Mouse (Mus musculus) heart, postnatal 0 days (tissue): ENCODE measurements around the gene Zfp566. TPM values are rescaled to one million over a fixed set of nuclear protein-coding genes. Genes with fewer than 3 reads are reported as not detected.

Experiments used
- ATAC-seq: fragments of 200-750 bp; cut with Nextera tagmentation; 2 replicates; pipeline ENCODE4 v1.8.0; 2017; ENCODE audit warnings: low read depth, moderate number of reproducible peaks, moderate library complexity; ENCODE audit not compliant: insufficient read depth
- DNase-seq: peaks from one replicate; pipeline ENCODE4 v3.0.0-alpha.2; 2016; ENCODE audit warnings: low spot score
- H3K27ac ChIP-seq: fragments of 300-500 bp; sonication (generic); 2 replicates; pipeline ENCODE4 v1.5.1; 2014; ENCODE audit warnings: low read depth, mild to moderate bottlenecking
- H3K27me3 ChIP-seq: fragments of 300-500 bp; sonication (generic); 2 replicates; pipeline ENCODE4 v1.6.1; 2014; ENCODE audit warnings: low read length, mixed read lengths; ENCODE audit not compliant: control insufficient read depth, insufficient read depth
- H3K36me3 ChIP-seq: fragments of 300-500 bp; sonication (generic); replicated peaks from 2 replicates; pipeline ENCODE4 v1.6.1; 2014; ENCODE audit warnings: low read length, mixed read lengths; ENCODE audit not compliant: control insufficient read depth, insufficient read depth
- H3K4me1 ChIP-seq: fragments of 300-500 bp; sonication (generic); 2 replicates; pipeline ENCODE4 v1.6.1; 2014; ENCODE audit warnings: antibody characterized with exemption; ENCODE audit not compliant: control insufficient read depth, insufficient read depth
- H3K4me2 ChIP-seq: fragments of 300-500 bp; sonication (generic); 2 replicates; pipeline ENCODE4 v1.6.1; 2014; ENCODE audit warnings: low read depth, mild to moderate bottlenecking, low read length, moderate library complexity
- H3K4me3 ChIP-seq: fragments of 300-500 bp; sonication (generic); 2 replicates; pipeline ENCODE4 v1.5.1; 2014; ENCODE audit warnings: low read depth, low read length
- H3K9ac ChIP-seq: fragments of 300-500 bp; sonication (generic); replicated peaks from 2 replicates; pipeline ENCODE4 v1.6.1; 2014; ENCODE audit warnings: low read depth, low read length, mixed read lengths
- H3K9me3 ChIP-seq: fragments of 300-500 bp; sonication (generic); replicated peaks from 2 replicates; pipeline ENCODE4 v1.6.1; 2016; ENCODE audit warnings: low read length; ENCODE audit not compliant: control insufficient read depth
- CTCF ChIP-seq: IDR thresholded peaks from 2 replicates; pipeline ENCODE4 v1.5.1; 2016; ENCODE audit warnings: antibody characterized with exemption, control low read depth, low read depth
- EP300 ChIP-seq: IDR thresholded peaks from 2 replicates; pipeline ENCODE4 v1.6.1; 2016; ENCODE audit warnings: antibody characterized with exemption, low read depth
- WGBS: fragments of 180-500 bp; shearing (Covaris S2); extraction: QIAGEN DNeasy Blood & Tissue Kit; methylation state at CpG from one replicate; pipeline ENCODE4 v1.1.7; 2014; 5-methylcytosine and 5-hydroxymethylcytosine counted together
- polyA plus RNA-seq: library from polyadenylated mRNA; unstranded; fragments of >200 nt; fragmentation: Nextera tagmentation; extraction: Ambion mirVana; gene quantifications from 2 replicates; pipeline ENCODE4 v1.2.1, GENCODE M21; 2015
- total RNA-seq: library from RNA; depleted of rRNA; stranded (reverse); fragments of >200 nt; gene quantifications from 2 replicates; pipeline ENCODE4 v1.2.3, GENCODE M21; 2014; ENCODE audit warnings: low replicate concordance

Zfp566 gene
- total and polyA plus RNA-seq, 2 experiments from 2014 or later: 4.1 TPM; not detected in 1

DNA sequence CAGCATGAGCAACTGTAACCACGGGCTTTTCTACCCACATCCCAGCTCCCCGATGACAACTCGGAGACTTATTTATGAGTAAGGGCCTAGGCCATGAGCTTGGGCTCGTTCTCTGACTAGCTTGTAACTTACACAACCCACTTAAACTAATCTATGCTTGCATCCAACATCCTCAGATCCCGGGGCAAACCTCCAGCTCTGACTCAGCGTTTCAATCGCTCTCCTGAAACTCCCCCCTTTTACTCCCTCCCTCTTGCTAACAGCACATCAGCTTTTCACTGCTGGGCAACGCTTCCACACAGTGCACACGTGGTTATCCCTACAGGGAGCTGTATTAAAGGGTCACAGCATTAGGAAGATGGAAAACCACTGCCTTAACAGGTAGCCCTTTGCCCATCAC lies 3.8 kb downstream of the Zfp566 start:
- Histone ChIP-seq H3K36me3 (no peaks in the 10 kb centered on the region; the same call in 1 of the 2 replicates), H3K27ac (no peak overlapping the region), H3K4me3 (no peak overlapping the region), H3K9me3 (no peaks in the 10 kb centered on the region), H3K4me2 (no peak overlapping the region), H3K4me1 (peaks cover 7% of the 10 kb centered on the region; the same call in 1 of the 2 replicates), H3K27me3 (no peaks in the 10 kb centered on the region), H3K9ac (no peak overlapping the region)
- DNase-seq (no peak), ATAC-seq (no peak)
- WGBS: 86% methylated on average over 9 of the region's 9 CpGs
- TF ChIP-seq EP300: no peak
- no peak for TF ChIP-seq CTCF

DNA sequence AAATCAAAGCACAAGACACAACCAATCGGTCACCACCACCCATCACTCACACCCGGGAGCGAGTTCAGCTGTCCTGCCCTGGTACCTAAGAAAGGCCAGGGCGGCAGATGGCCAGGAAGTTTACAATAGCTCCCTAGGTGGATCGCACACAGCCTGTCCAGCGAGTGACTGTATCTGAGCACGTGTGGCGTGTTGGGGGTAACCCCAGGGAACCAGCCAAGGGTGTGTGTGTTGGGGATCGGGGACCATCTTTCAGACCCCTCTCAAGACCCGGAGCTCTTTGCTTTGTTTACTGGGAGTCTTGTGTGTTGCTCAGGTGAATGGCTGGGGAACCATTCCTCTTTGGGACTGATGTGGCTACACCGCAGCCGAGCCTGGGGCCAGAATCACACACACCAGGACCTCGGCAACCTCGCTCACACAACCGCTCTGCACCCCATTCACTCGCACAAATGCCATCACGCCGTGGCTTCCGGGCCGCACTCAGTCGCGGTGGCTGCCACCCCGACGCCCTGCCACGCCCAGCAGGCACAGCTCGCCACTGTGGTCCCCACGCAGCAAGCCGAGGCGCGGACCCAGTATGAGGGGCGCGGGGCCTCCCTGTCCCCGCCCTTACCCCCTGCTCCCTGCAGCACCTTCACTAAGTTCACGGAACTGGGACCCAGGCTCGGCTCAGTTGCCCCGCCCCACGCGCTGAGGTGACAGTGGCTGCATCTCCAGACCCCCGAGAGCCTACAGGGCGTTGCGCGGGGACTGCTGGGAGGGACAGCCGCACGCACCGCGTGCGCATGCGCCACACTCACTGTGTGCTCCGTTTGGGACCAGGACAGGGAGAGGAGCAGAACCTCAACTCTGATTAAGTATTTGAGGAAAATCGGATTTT lies 17.9 kb downstream of the Zfp566 start, which contains the start of gene Zfp82:
Zfp82 (minus strand) TSS at position 755 of the 883 bp plus-strand sequence.
- under 1% methylated on average over 50 of the region's 50 CpGs for WGBS
- Histone ChIP-seq H3K4me2 (peak within 1 kb of the TSS; percentile 99), H3K9me3 (no peaks in the 10 kb centered on the region), H3K4me3 (peak within 1 kb of the TSS; percentile 88), H3K4me1 (no peaks in the 10 kb centered on the region), H3K27ac (peak within 1 kb of the TSS; percentile 26; the same call in 1 of the 2 replicates), H3K9ac (peak within 1 kb of the TSS; percentile 67), H3K27me3 (no peaks in the 10 kb centered on the region), H3K36me3 (peaks cover 10% of the 10 kb centered on the region)
- TF ChIP-seq CTCF: no peak
- TF ChIP-seq EP300: no peak
- DNase-seq (peak; percentile 81), ATAC-seq (peak; percentile 91)

DNA sequence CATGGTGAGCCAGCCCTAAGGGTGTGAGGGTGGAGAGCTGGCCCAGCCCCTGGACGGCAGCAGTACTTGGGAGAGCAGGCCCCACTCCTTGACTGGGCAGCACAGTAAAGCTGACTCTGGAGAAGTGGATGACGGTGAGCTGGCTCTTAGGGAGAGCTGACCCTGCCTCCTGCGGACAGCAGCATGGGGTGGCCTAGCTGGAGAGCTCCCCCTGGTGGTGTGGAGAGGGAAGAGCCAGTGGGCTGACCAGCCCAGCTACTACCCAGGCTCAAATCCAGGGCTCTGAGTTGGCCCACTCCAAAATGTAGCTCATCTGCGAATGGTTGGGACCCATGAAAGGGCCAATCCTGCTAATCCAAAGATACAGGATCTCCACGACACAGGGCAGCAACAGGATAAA lies 25.7 kb downstream of the Zfp566 start:
- DNase-seq: no peak
- TF ChIP-seq EP300 (no peak), CTCF (0 out of 2 replicates have a peak, but pooled peaks have one; percentile 2)
- H3K4me3 ChIP-seq: no peak overlapping the region
- H3K9ac ChIP-seq: no peak overlapping the region
- no peak for ATAC-seq
- H3K4me1 ChIP-seq: no peaks in the 10 kb centered on the region
- no peaks in the 10 kb centered on the region for H3K9me3 ChIP-seq
- no peak overlapping the region for H3K27ac ChIP-seq
- no peaks in the 10 kb centered on the region for H3K27me3 ChIP-seq
- no peak overlapping the region for H3K4me2 ChIP-seq
- H3K36me3 ChIP-seq: peaks cover 10% of the 10 kb centered on the region; the same call in 1 of the 2 replicates
- WGBS: 82% methylated on average over 5 of the region's 5 CpGs

DNA sequence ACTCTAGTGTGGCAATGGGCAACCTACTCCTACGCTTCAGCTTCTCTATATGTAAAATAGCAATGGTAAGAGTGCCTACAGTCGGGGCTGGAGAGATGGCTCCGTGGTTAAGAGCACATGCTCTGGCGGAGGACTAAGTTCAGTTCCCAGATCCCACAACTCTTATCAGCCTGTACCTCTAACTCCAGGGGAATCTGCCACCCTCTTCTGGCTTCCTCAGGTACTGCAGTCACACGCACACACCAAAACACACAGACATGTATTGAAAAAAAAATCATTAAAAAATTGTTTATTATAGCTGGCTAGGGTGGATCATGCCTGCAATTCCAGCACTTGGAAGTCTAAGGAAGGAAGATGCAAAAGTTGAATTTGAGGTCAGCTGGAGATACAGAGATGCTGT lies 27.8 kb downstream of the Zfp566 start:
- H3K4me1 ChIP-seq: no peaks in the 10 kb centered on the region
- WGBS: 93% methylated on average over 5 of the region's 5 CpGs
- H3K9me3 ChIP-seq: no peaks in the 10 kb centered on the region

DNA sequence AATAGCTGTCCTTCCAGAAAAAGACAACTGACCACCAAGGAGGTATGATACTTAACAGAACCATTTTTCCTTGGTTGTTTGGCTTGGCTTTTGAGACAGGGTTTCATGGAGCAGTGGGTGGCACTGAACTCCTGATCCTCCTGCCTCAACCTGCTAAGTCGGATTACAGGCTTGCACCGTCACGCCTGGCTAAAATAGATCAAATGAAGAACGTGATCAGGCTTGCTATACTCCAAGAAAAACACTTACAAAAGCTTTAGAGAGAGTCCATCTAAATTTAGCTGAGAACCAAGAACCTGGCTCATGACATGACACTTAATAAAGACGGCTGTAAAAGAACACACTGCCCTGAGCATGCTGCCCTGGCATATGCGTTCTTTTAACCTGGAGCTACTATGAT lies 30.0 kb downstream of the Zfp566 start:
- TF ChIP-seq CTCF (no peak), EP300 (no peak)
- no peaks in the 10 kb centered on the region for H3K4me1 ChIP-seq
- H3K4me2 ChIP-seq: no peak overlapping the region
- peak overlapping the region; percentile 24; the same call in 1 of the 2 replicates for H3K27ac ChIP-seq
- WGBS: 48% methylated on average over 6 of the region's 6 CpGs
- no peak overlapping the region for H3K4me3 ChIP-seq
- H3K27me3 ChIP-seq: no peaks in the 10 kb centered on the region
- ATAC-seq: peak; percentile 41; the same call in 1 of the 2 replicates
- H3K36me3 ChIP-seq: peaks cover 22% of the 10 kb centered on the region
- peak; percentile 20 for DNase-seq
- H3K9me3 ChIP-seq: no peaks in the 10 kb centered on the region
- H3K9ac ChIP-seq: no peak overlapping the region

More for the DNA sequence above, 27.8 kb downstream of the Zfp566 start:
- H3K27me3 ChIP-seq: no peaks in the 10 kb centered on the region
- no peak for DNase-seq
- H3K9ac ChIP-seq: no peak overlapping the region
- ATAC-seq: no peak
- H3K36me3 ChIP-seq: peaks cover 14% of the 10 kb centered on the region; the same call in 1 of the 2 replicates
- no peak overlapping the region for H3K27ac ChIP-seq
- H3K4me2 ChIP-seq: no peak overlapping the region
- TF ChIP-seq EP300 (no peak), CTCF (peak; percentile 19; the same call in 1 of the 2 replicates)
- H3K4me3 ChIP-seq: no peak overlapping the region
